8 mouse cellular contexts compared by ENCODE assay signal in the genomic region with DNA sequence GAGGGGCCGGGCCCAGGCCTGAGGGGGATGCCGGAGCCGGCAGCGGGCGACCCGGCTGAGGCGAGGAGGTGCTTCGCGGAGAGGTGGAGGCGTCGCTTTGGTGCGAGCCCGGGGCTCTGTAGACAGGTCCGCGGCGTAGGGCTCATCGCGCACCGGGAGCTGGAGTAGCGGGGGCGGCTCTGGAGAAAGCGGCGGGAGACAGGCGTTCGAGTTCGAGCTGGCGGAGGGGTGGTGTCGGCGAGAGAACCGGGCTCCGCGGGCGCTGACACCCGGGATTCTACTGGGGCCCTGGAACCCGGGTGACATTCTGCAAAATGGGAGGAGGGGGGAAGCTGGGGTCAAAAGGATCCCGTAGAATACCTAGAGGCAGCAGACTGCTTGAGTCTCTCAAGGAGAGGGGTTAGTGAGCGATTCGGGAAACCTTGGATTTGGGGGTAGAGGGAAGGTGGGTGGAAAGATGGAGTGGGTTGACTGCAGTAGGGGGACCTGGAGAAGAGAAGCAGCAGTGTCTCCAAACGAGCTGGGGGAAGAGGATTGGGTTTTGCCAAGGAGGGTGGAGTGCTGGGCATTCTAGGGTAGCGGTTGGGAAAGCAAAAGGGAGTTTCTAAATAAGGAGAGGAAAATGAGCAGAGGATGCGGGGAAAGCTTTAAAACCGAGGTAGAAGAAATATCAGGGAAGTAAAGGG. TPM values are rescaled to one million over a fixed set of nuclear protein-coding genes. Genes with fewer than 3 reads are reported as not detected.
DNase-seq lines count a peak whose midpoint lies in the region; ATAC-seq and TF ChIP-seq lines count a peak whose summit lies in the region.

No protein-coding gene starts in this region.

- intact Hi-C loops in left cerebral cortex, postnatal 14 days (cut with DNase I): loop anchor here (2.0 to 5.0 kb wide), 4 partner anchors 28 to 70 kb away; partner anchors contain the start of gene Cd276

- H3K27ac ChIP-seq in embryonic facial prominence, embryonic 15.5 days (replicated peaks): peak overlapping the region; percentile 98
- H3K27ac ChIP-seq in heart, embryonic 13.5 days (replicated peaks): peak overlapping the region; percentile 99
- H3K27ac ChIP-seq in midbrain, embryonic 12.5 days (replicated peaks): peak overlapping the region; percentile 98
- peak overlapping the region; percentile 95 for H3K27ac ChIP-seq in stomach, postnatal 0 days (replicated peaks)

- peak overlapping the region; percentile 65 for H3K4me2 ChIP-seq in embryonic facial prominence, embryonic 15.5 days (replicated peaks)
- peak overlapping the region; percentile 92 for H3K4me2 ChIP-seq in heart, embryonic 13.5 days
- H3K4me2 ChIP-seq in midbrain, embryonic 12.5 days (replicated peaks): peak overlapping the region; percentile 74
- peak overlapping the region; percentile 60 for H3K4me2 ChIP-seq in stomach, postnatal 0 days (replicated peaks; ENCODE audit: low read depth)

- H3K9ac ChIP-seq in embryonic facial prominence, embryonic 15.5 days: peak overlapping the region; percentile 97
- H3K9ac ChIP-seq in heart, embryonic 13.5 days: peak overlapping the region; percentile 100
- H3K9ac ChIP-seq in midbrain, embryonic 12.5 days (replicated peaks): peak overlapping the region; percentile 98
- H3K9ac ChIP-seq in stomach, postnatal 0 days (ENCODE audit: low read length): peak overlapping the region; percentile 98

- peak overlapping the region; percentile 91 for H3K4me3 ChIP-seq in embryonic facial prominence, embryonic 15.5 days (replicated peaks)
- peak overlapping the region; percentile 97 for H3K4me3 ChIP-seq in heart, embryonic 13.5 days
- H3K4me3 ChIP-seq in midbrain, embryonic 12.5 days: peak overlapping the region; percentile 89
- peak overlapping the region; percentile 81 for H3K4me3 ChIP-seq in stomach, postnatal 0 days (ENCODE audit: low read depth, low read length)

- peak; percentile 47 for DNase-seq in gastrocnemius, adult 18-20 months (ENCODE audit: low spot score)
- no peak for DNase-seq in gastrocnemius, postnatal 25 days
- DNase-seq in adipocyte (ENCODE audit: low spot score): peak; percentile 57
- peak; percentile 27 to 57 for DNase-seq in left cerebral cortex, postnatal 14 days (ENCODE audit: low spot score in 2 of 2)
- DNase-seq in stomach, postnatal 0 days (ENCODE audit: low spot score): no peak

- WGBS in embryonic facial prominence, embryonic 15.5 days: under 1% methylated on average over 42 of the region's 42 CpGs
- under 1% methylated on average over 42 of the region's 42 CpGs for WGBS in heart, embryonic 13.5 days
- WGBS in midbrain, embryonic 12.5 days: 1% methylated on average over 42 of the region's 42 CpGs
- under 1% methylated on average over 41 of the region's 42 CpGs for WGBS in stomach, postnatal 0 days

- no peak for TF ChIP-seq CTCF in stomach, postnatal 0 days (IDR thresholded peaks at IDR 0.05; ENCODE audit: low read depth)

- TF ChIP-seq EP300 in stomach, postnatal 0 days (optimal IDR thresholded peaks at IDR 0.05): no peak

- no peaks in the 10 kb centered on the region for H3K9me3 ChIP-seq in embryonic facial prominence, embryonic 15.5 days (replicated peaks)
- H3K9me3 ChIP-seq in heart, embryonic 13.5 days: no peaks in the 10 kb centered on the region
- no peaks in the 10 kb centered on the region for H3K9me3 ChIP-seq in midbrain, embryonic 12.5 days
- no peaks in the 10 kb centered on the region for H3K9me3 ChIP-seq in stomach, postnatal 0 days (ENCODE audit: control insufficient read depth, low read length)

- H3K36me3 ChIP-seq in embryonic facial prominence, embryonic 15.5 days: 0 out of 2 replicates have a peak, but pooled peaks cover 1% of the 10 kb centered on the region
- 0 out of 2 replicates have a peak, but pooled peaks cover 2% of the 10 kb centered on the region for H3K36me3 ChIP-seq in heart, embryonic 13.5 days
- H3K36me3 ChIP-seq in midbrain, embryonic 12.5 days: no peaks in the 10 kb centered on the region
- H3K36me3 ChIP-seq in stomach, postnatal 0 days (ENCODE audit: control insufficient read depth, insufficient read depth, low read length): no peaks in the 10 kb centered on the region

- H3K4me1 ChIP-seq in embryonic facial prominence, embryonic 15.5 days: peaks cover 14% of the 10 kb centered on the region
- peaks cover 30% of the 10 kb centered on the region for H3K4me1 ChIP-seq in heart, embryonic 13.5 days
- peaks cover 14% of the 10 kb centered on the region for H3K4me1 ChIP-seq in midbrain, embryonic 12.5 days
- no peaks in the 10 kb centered on the region for H3K4me1 ChIP-seq in stomach, postnatal 0 days (replicated peaks; ENCODE audit: control insufficient read depth, insufficient read depth)

- ATAC-seq in embryonic facial prominence, embryonic 15.5 days (ENCODE audit: insufficient number of reproducible peaks, low FRiP score, low TSS enrichment, low read depth): peak; percentile 52
- peak; percentile 49 for ATAC-seq in heart, embryonic 13.5 days (ENCODE audit: extremely low read depth, insufficient number of reproducible peaks, low FRiP score, low TSS enrichment)
- peak; percentile 72 for ATAC-seq in midbrain, embryonic 12.5 days (ENCODE audit: low FRiP score, low read depth)
- ATAC-seq in stomach, postnatal 0 days (ENCODE audit: low FRiP score, low TSS enrichment): peak; percentile 49

- H3K27me3 ChIP-seq in embryonic facial prominence, embryonic 15.5 days: no peaks in the 10 kb centered on the region
- no peaks in the 10 kb centered on the region for H3K27me3 ChIP-seq in heart, embryonic 13.5 days (replicated peaks)
- no peaks in the 10 kb centered on the region for H3K27me3 ChIP-seq in midbrain, embryonic 12.5 days
- H3K27me3 ChIP-seq in stomach, postnatal 0 days (ENCODE audit: control insufficient read depth, insufficient read depth, low read length): no peaks in the 10 kb centered on the region

RNA-seq across cellular contexts. Expression of gene Nptn, which starts 0.7 kb away (rescaled TPM):
- 100 to 1,000 TPM; 116 to 123 TPM for total RNA-seq in gastrocnemius, adult 18-20 months (2021)
- total RNA-seq in gastrocnemius, postnatal 25 days (2021): 10 to 100 TPM; 92.9 to 99.0 TPM
- polyA plus RNA-seq in embryonic facial prominence, embryonic 15.5 days (2015; fragmentation: Nextera tagmentation; extraction: Ambion mirVana): 123 and 127 TPM in 2 replicates
- 119 and 124 TPM in 2 replicates for polyA plus RNA-seq in heart, embryonic 13.5 days (2015; fragmentation: Nextera tagmentation; extraction: Ambion mirVana)
- total RNA-seq in left cerebral cortex, postnatal 14 days (2021): 1,000 to 10,000 TPM in 1 of 2 experiments, 100 to 1,000 TPM in 1; 987 to 1,013 TPM
- 68.6 and 75.0 TPM in 2 replicates for polyA plus RNA-seq in midbrain, embryonic 12.5 days (2016; fragmentation: Nextera tagmentation; extraction: Ambion mirVana)
- 130 and 136 TPM in 2 replicates for polyA plus RNA-seq in stomach, postnatal 0 days (2015; fragmentation: Nextera tagmentation; extraction: Ambion mirVana)

RNA-seq across cellular contexts. Expression of gene Cd276, which starts 27.5 kb away (rescaled TPM):
- 10 to 100 TPM in 1 of 2 experiments, 1 to 10 TPM in 1; 8.5 to 13.5 TPM for total RNA-seq in gastrocnemius, adult 18-20 months (2021)
- total RNA-seq in gastrocnemius, postnatal 25 days (2021): 10 to 100 TPM; 10.1 TPM
- 53.6 and 55.8 TPM in 2 replicates for polyA plus RNA-seq in embryonic facial prominence, embryonic 15.5 days (2015; fragmentation: Nextera tagmentation; extraction: Ambion mirVana)
- polyA plus RNA-seq in heart, embryonic 13.5 days (2015; fragmentation: Nextera tagmentation; extraction: Ambion mirVana): 32.1 and 34.1 TPM in 2 replicates
- total RNA-seq in left cerebral cortex, postnatal 14 days (2021): 10 to 100 TPM; 13.2 to 14.6 TPM
- 32.1 and 36.1 TPM in 2 replicates for polyA plus RNA-seq in midbrain, embryonic 12.5 days (2016; fragmentation: Nextera tagmentation; extraction: Ambion mirVana)
- polyA plus RNA-seq in stomach, postnatal 0 days (2015; fragmentation: Nextera tagmentation; extraction: Ambion mirVana): 11.3 and 11.4 TPM in 2 replicates

Comparison
In these comparisons a context has a peak if more than half of its experiments do, and no peak if none do; other contexts are left out.
1. DNase-seq: peak in gastrocnemius, adult 18-20 months (single experiment), adipocyte (single experiment) and left cerebral cortex, postnatal 14 days (2 of 2); none in gastrocnemius, postnatal 25 days (single experiment) and stomach, postnatal 0 days (single experiment).
2. Peak in every context shown above with its lines, with median percentiles within 50 percentile points of each other: ATAC-seq, H3K27ac ChIP-seq, H3K4me2 ChIP-seq, H3K4me3 ChIP-seq and H3K9ac ChIP-seq.